Mouse (Mus musculus): Measurements from ENCODE around the gene Cad.
"Not testable (repeated sequence)": the region's sequence is repeated elsewhere in the genome, so short reads cannot be mapped to it uniquely, and the experiment has no call there.

The Cad gene

GRCm38 (mm10) chr5:31054261-31055215 lies at the start of gene Cad:
TSS of gene Cad (plus strand) at chr5:31054780.
- peak; percentile 95 for DNase-seq

- DNase-seq, result no peak
These were observed 41.8 kb upstream of the Cad start for GRCm38 (mm10) chr5:31012737-31013136.

DNA sequence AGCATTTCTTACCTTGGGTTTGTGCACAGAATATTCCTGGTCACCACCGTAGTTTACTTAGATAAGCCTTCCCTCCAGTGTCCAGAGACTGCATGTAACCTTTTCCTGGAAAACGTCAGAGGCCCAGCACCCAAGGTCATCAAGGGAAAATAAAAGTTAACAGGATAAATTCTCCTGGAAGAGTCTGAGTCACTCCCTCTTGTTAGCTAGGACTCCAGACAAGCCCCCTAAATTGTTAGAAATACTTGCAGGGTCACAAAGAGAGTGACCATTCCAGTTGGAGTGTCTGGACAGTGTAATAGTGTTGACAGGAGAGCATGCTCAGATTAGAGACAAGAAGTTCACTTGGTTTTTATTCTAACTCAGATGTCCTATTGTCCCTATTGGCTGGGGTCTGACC lies 38.7 kb upstream of the Cad start:
- no peak for DNase-seq

DNA sequence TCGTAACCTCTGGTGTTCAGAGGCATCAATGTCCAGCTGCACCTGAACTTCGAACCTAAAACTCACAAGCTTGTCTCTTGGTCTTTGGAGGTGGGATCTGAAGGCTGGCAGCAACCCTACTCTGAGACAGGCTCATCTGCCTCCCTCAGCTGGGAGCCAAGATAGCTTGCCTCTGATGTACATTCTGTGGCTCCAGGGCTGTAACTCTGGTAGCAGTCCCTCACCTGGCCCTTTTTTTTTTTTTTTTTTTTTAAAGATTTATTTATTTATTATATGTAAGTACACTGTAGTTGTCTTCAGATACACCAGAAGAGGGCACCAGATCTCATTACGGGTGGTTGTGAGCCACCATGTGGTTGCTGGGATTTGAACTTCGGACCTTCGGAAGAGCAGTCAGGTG lies 32.8 kb upstream of the Cad start:
- DNase-seq, result not testable (repeated sequence)

DNA sequence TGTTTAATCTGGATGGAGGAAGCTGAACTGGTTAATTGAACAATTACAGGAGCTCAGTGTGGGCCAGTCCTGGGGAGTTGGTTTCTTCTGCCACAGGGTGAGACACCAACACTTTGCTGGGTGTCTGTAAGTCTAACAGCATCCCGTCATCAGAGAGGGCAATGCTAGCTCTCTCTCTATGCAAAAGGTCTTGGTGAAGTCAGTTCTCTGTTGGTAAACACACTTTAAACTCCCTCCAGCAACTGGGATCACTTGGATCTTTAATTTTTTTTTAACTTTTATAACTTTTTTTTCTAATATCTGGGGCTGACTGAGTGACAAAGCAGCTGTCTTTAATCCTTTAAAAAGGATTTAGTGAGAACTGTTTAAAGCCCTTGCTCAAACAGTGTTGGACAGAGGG lies 31.9 kb upstream of the Cad start:
- no peak for DNase-seq

DNA sequence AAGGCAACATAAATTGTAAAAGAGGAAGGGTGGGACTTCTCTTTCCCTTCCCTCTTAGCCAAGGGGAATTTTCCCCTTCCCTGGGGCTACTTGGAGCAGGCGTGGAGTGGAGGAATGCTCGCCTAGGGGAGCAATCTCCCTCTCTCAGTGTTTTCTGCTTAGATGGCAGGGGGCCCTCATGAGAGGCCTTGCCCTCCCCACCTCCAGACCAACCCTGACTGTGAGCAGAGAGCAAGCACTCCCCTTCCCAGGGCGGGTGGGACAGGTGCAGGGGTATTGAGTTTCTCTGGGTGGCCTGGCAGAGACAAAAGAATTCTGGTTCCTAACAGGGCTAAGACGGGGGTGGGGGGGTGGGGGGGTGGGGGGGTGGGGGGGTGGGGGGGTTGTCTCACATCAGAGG lies 31.3 kb upstream of the Cad start:
- no peak for DNase-seq

DNA sequence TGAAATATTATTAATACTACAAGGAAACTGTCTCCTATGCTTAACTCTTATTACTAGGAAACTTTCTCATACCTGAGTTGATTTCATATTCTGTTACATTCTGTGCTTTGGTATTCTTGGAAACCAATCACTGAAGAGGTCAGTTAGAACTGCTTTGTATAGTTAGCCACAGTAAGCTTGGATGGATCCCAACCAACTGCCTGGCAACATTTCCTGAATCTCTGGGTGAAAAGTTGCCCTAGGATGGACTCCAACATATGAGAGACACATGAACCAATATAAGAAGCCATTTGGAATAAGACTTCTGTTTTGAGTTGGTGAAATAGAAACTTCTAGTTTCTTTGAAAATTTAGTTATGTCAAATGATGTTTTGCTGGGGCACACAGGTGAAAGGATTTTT lies 29.9 kb upstream of the Cad start:
- no peak for DNase-seq

DNA sequence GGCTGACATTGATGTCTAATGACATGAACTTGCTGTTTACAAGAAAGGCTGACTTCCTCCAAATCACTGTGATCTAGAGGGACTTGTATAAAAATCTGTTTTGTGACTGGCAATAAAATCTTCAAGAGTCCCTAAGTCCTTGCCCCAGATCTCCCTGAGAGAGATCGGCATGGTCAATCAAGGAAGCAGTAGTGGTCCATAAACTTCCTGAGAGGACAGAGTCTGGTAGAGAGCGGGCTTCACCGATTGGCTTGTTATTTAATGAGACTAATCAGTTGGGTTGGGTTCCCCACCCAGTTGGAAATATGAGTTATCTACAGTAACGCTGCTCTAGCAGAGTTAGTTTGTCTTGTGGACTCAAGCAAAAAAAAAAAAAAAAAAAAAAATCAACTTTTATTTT lies 23.7 kb upstream of the Cad start:
- DNase-seq, result no peak

DNA sequence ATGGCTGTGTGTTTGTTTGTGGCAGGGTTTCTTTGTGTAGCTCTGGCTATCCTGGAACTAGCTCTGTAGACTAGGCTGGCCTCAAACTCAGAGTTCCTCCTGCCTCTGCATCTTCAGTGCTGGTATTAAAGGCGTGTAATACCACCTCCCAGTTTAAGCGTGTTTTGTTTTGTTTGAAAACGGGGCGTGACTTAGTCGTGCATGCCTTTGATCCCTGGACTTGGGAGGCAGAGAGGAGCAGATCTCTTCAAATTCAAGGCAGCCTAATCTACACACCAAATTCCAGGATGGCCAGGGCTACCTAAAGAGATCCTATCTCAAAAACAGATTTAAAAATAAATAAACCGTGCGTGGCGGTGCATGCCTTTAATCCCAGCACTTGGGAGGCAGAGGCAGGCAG lies 23.1 kb upstream of the Cad start:
- DNase-seq, result no peak

GRCm38 (mm10) chr5:31034669-31035068 lies 19.9 kb upstream of the Cad start:
- no peak for DNase-seq

DNA sequence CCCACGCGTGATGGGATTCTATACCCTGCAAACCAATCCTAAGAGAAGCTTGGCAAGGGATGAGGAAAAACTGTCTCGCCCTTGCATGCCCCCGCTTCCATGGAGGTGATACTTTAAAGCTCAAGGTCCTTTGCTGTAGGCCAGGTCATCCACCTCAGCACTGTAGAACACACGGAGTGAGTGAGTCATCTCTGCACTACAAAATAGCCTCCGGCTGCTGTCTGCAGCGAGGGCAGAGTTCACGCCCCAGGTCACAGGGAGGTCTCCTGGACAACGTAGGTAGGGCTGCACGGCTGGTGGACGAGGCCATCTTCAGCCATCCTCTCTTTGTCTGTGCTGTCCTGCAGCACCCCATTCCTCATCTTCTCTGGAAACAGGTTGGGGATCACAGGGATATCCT lies 18.0 kb upstream of the Cad start:
- DNase-seq, result not testable (repeated sequence)

GRCm38 (mm10) chr5:31038171-31038845 lies 16.3 kb upstream of the Cad start:
- DNase-seq, result no peak

DNA sequence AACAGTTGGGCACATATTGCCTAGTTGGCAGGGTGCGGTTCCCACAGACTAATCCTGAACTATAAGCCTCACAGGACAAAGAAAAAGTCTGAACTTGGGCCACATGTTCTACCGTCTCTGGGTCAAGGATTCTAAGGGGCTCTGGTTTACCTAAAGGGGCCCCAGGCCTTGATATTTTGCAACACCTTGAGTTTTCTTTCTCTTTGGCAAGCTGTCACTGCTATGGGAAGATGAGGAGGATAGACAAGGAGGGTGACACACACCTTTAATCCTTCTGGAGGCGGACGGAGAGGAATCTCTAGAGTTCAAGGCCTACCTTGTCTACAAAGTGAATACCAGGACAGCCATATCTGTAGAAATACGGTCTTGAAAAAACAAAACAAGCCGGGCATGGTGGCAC lies 8.2 kb upstream of the Cad start:
- no peak for DNase-seq

- no peak for DNase-seq
These were observed 7.5 kb upstream of the Cad start for GRCm38 (mm10) chr5:31047074-31047473.

GRCm38 (mm10) chr5:31047848-31048762 lies 6.5 kb upstream of the Cad start, which contains the start of gene Atraid:
TSS of gene Atraid (plus strand) at chr5:31048312.
- DNase-seq, result peak; percentile 98

- peak; percentile 33 for DNase-seq
These were observed 5.6 kb upstream of the Cad start, which contains the start of gene Slc5a6 for GRCm38 (mm10) chr5:31048763-31049641. TSS of gene Slc5a6 (minus strand) at chr5:31048924.

GRCm38 (mm10) chr5:31050427-31050826 lies 4.2 kb upstream of the Cad start:
- DNase-seq, result no peak

GRCm38 (mm10) chr5:31053728-31054127 lies 852 bp upstream of the Cad start:
- DNase-seq, result not testable (repeated sequence)

DNA sequence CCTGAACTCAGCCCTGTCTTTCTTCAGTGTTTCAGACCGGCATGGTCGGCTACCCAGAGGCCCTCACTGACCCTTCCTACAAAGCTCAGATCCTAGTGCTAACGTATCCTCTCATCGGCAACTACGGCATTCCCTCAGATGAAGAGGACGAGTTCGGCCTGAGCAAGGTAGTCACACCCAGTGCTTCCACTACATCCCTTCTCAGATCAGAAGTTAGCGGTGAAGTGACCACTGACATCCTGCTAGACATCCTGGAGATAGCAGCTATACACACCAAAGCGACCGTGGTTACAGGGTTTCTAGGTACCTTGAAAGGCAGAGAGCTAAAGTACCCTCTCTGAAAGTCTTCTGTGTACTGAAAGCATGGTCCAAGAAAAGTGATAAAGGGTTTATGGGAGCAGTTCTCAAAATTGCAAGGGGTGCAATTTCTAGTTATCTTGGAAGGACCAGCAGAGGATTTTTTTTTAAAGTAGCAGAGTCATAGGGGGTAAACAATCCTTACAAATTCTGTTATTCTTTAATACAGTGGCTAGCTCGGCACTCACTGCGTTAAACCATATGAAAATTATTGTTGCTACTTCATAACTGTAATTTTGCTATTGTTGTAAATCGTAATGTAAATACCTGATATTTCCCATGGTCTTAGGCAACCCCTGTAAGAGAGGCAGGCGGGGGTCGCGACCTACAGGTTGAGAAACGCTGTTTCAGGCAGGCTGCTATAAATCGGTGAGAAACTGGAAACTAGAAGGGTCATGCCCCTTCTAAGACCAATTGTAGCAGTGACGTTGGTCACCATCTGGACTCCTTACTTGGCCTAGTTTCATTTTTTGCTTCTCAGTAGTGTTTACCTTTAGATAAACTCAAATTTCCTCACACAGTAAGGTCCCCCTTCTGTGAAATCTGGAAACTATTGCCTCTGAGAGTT lies 898 bp downstream of the Cad start:
- no peak for DNase-seq

DNA sequence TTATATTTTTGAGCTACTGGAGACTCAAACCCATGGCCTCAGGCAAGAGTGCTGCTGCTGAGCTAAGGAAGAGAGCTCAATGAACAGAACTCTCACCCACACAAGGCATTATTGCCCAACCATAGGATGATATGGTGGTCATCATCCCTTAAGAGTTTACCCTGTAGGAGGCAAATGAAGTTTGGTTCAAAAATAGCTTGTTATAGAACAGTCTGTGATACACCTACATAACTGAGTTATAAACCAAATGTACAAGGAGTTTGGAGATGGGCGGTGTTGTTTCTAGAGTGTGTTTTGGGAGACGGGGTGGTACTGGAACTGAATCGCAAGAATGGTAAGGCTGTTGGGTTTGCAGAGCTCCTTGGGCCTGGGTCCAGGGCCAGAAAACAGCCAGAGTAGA lies 15.2 kb downstream of the Cad start:
- no peak for DNase-seq

- no peak for DNase-seq
These were observed 16.5 kb downstream of the Cad start for GRCm38 (mm10) chr5:31071059-31071458.
